Mouse (Mus musculus): Measurements from ENCODE around the gene Zfr.
"Not testable (repeated sequence)": the region's sequence is repeated elsewhere in the genome, so short reads cannot be mapped to it uniquely, and the experiment has no call there.

Zfr gene

DNA sequence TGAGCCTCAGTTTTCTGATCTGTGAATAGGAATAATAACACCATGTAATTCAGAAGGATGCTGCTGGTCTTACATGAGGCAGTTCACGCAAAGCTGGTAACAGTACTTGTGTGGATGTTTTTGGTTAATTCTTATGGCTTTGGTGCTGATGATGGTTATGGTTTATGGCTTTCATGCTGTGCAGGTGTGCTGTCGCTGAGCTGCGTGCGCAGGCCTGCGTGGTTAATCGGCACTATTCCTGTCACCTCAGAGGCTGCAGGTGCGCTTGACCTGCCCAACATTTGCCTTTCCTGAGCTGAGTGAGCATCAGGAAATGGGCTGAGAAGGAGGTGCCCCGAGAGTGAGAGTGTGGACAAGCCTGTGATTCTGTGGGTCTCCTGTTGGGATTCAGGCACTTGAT lies 98.5 kb downstream of the Zfr start:
- DNase-seq (ENCODE audit: low spot score in 2 of 2) = no peak

- DNase-seq (ENCODE audit: low spot score in 2 of 2) = no peak
These were observed 99.2 kb downstream of the Zfr start for GRCm38 (mm10) chr15:12216798-12217197.

- DNase-seq (ENCODE audit: low spot score in 2 of 2) = not testable (repeated sequence)
These were observed 99.7 kb downstream of the Zfr start for GRCm38 (mm10) chr15:12217332-12217731.

GRCm38 (mm10) chr15:12217849-12218248 lies 100.2 kb downstream of the Zfr start:
- no peak for DNase-seq (ENCODE audit: low spot score in 2 of 2)

GRCm38 (mm10) chr15:12218583-12219382 lies 101.2 kb downstream of the Zfr start:
- DNase-seq (ENCODE audit: low spot score in 2 of 2) = no peak

DNA sequence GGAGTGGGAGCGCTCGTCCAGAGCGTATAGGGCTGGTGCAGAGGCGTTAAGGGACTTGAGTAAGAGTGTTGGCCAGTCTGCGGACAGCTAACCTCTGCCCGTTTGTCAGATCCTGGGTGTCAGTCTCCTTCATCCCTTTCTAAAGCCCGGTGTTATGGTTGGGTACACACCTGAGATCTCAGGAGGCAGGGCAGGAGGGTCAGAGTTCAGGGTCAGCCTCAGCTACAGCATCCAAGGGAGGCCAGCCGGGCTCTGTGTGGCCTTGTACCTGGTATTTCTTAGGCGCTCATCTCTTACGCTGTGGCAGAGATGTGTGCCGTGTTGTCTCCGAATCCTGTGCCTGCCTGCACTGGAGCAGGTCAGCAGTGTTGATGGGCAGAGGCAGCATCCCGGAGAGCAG lies 103.5 kb downstream of the Zfr start:
- no peak for DNase-seq (ENCODE audit: low spot score in 2 of 2)

DNA sequence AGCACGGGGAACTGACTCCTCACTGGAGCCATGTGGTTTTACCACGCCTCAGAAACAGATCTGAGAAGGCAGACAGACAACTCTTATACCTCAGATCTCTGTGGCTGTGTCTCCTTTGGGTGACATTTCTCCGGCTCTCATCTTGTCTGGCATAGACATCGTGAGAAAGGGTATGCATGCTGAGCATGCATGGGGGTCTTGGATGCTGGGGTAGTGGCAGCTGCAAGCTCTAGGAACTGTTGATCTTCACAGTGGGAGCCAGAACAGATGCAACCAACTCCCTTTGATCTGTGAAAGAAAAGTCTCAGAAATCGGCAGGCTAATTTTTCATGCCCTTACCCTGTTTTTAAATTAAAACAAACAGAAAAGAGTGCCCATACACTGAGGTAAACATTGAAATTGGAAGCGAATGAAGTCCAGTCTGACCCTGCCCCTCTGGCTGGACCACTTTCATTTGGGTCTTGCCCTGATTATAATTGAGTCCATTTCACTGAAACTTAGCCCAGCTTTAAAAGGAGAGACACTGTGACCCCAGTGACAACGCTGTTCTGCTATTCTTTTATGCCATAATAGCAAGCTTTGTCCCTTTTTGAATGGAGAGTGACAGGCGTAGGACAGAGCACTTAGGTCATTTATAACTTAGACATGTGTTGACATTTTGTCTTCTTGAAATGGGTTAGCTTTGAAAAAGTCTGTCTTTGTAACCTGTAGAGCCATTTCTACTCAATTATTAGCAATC lies 105.1 kb downstream of the Zfr start:
- DNase-seq (ENCODE audit: low spot score in 2 of 2) = no peak

DNA sequence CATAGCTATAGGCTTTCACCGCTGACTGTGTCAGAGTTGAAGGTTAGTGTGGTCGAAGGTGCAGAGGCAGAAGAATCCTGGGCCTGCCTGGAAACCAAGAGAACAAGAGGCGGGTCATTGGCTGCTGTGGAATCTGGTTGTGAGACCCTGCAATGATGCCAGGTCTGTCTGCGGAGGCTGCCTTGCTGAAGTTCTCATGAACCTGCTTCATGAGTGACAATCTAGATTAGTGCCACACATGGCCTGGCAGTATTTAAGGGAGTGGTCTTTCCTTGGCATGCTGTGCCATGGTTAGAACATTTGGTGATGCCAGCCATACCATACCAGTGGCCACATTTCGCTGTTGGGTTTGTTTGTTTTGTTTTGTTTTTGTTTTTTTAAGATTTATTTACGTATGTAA lies 105.8 kb downstream of the Zfr start:
- DNase-seq (ENCODE audit: low spot score in 2 of 2) = no peak

GRCm38 (mm10) chr15:12224239-12224638 lies 106.6 kb downstream of the Zfr start:
- DNase-seq (ENCODE audit: low spot score in 2 of 2) = no peak

DNA sequence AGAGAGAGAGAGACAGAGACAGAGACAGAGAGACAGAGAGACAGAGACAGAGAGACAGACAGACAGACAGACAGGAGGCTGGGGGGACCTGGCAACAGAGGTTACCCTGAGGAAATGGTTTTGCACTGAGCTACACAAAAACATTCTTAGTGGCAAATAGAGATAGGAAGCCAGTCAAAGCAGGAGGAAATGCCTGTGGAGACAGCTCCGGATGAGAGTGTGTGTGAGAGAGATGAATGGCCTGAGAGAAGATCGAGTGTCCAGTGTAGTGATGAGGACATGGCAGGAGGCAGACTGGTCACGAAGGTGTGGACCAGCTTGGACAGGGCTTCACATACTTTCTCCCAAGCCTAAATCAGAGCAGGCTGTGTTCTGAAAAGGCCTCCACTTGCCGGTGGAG lies 107.4 kb downstream of the Zfr start:
- no peak for DNase-seq (ENCODE audit: low spot score in 2 of 2)

DNA sequence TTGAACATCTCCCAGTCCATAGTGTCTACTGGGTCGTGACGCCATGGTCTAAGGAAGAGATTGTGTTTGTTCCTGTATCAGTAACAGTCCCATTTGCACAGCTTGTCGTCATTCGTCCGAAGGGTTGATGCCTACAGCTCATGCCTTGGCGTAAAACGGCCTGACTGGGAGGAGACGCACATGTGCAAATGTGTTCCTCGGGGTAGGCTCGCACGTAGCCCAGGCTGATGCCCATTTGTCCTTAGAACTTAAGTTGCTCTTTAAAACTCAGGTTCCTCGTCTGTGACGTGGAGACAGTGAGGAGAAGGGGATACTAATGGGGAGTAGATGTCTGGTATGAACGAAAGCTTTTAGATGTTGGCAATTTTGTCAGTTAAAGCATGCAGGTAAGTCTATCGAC lies 109.3 kb downstream of the Zfr start:
- no peak for DNase-seq (ENCODE audit: low spot score in 2 of 2)

DNA sequence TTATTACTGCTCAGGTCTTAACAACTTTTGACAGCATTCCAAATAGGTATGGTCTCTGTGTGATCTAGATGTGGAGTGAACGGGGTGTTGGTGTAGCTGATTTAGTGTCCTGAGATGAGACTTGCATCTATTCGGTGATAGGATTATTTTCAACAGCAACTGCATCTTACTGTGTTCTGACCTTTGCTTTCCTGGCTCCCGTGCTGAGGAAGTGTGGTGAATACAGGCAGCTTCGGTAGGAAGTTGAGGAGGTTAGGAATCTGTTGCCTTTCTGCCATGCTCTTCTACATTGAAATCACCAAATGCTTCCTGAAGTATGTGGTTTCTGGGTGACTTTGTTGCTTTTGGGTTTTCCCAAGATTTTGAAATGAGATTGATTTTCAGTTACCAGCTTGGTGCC lies 109.7 kb downstream of the Zfr start:
- no peak for DNase-seq (ENCODE audit: low spot score in 2 of 2)

DNA sequence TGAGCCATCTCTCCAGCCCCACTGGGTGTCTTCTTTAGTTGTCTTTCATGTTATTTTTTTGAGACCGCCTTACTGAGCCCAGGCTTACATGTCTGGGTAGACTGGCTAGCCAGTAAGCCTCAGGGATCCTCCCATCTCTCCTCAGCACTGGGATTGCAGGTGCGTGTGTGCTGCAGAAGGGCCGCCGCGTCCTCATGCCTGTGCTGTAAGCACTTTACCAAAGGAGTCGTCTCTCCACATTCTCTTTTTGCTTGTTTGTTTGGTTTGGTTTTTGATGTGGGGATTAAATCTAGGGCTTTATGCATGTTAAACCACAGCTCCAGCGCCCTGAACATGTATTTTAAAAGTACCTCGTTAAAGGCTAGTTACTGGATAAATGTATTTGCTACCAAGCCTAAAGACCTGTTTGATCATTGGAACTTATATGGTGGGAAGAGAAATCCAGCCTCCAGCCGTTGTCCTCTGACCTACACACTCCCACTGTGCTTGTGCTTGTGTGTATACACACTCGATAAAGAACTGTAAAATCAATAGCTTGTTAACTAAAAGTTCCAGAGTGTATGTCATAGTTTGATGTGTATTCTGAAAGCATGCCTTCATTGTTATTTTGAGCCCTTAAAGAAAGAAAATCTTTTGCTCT lies 112.1 kb downstream of the Zfr start:
- no peak for DNase-seq (ENCODE audit: low spot score in 2 of 2)

- no peak for DNase-seq (ENCODE audit: low spot score in 2 of 2)
These were observed 112.8 kb downstream of the Zfr start for GRCm38 (mm10) chr15:12230243-12230935.

- DNase-seq (ENCODE audit: low spot score in 2 of 2) = no peak
These were observed 113.8 kb downstream of the Zfr start for GRCm38 (mm10) chr15:12231462-12231861.

GRCm38 (mm10) chr15:12232429-12232828 lies 114.8 kb downstream of the Zfr start:
- DNase-seq (ENCODE audit: low spot score in 2 of 2) = no peak

GRCm38 (mm10) chr15:12233021-12233420 lies 115.4 kb downstream of the Zfr start:
- DNase-seq (ENCODE audit: low spot score in 2 of 2) = no peak
